Mouse (Mus musculus) megakaryocyte progenitor cell, adult 5-6 weeks (primary cell): ENCODE data around the gene Gpr162. TPM values are rescaled to one million over a fixed set of nuclear protein-coding genes. Genes with fewer than 3 reads are reported as not detected.
"Not testable (repeated sequence)": the region's sequence is repeated elsewhere in the genome, so short reads cannot be mapped to it uniquely, and the experiment has no call there.

Experiments used
- ATAC-seq: replicated peaks from 2 replicates; pipeline ENCODE4 v1.8.0; 2016; ENCODE audit warnings: mild to moderate bottlenecking, moderate TSS enrichment, inconsistent platforms; ENCODE audit not compliant: poor library complexity
- total RNA-seq, 2 experiments: library from RNA; stranded (forward) in 1 of 2; stranded (reverse) in 1 of 2; fragments of 157-497, 149-512 nt in 1 of 2; fragments of 200-1000 nt in 1 of 2; gene quantifications; 2 replicates each; pipeline versions ENCODE4 v1.2.3 to v1.2.4; 2015 to 2017

Gene Gpr162
- total RNA-seq, 2 experiments from 2014 or later = not detected

DNA sequence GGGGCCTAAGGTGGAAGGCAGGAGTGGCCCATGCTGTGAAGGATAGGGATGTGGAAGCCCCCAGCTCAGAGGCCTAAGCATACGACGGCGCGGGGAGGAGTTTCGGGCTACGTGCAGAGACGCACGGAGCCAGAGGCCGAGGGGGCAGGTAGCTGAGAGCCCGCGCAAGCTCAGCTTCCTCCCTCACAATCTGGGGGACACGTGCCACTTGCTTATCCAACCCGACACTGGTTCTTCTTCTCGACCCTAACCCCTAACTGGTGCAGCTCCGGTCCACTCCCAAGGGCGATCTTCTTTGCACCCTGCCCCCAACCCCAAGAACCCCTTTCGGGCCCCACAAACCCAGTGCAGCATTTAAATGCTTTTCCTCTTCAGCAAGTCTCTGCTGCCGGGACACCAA is 50.3 kb downstream of the Gpr162 start:
- peak; percentile 39 for ATAC-seq

DNA sequence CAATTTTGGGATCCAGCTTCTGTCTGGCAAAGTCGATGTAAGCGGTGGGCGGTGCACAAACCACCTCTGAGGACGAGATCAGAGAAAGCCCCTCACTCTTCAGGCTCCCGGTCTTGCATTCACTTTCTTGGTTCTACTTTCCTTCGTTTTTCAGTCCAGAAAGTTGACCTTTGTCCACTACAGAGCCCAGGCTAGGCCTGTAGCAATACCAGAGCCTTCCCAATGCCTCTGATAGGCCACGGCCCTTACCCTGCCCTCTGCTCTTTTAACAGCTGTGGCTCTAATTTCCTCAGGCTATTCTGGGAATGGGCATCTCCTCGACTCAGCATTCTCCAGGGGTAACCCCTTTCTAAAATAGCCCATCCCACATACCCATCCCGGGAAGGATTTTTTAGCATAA is 50.9 kb downstream of the Gpr162 start:
- ATAC-seq = no peak

DNA sequence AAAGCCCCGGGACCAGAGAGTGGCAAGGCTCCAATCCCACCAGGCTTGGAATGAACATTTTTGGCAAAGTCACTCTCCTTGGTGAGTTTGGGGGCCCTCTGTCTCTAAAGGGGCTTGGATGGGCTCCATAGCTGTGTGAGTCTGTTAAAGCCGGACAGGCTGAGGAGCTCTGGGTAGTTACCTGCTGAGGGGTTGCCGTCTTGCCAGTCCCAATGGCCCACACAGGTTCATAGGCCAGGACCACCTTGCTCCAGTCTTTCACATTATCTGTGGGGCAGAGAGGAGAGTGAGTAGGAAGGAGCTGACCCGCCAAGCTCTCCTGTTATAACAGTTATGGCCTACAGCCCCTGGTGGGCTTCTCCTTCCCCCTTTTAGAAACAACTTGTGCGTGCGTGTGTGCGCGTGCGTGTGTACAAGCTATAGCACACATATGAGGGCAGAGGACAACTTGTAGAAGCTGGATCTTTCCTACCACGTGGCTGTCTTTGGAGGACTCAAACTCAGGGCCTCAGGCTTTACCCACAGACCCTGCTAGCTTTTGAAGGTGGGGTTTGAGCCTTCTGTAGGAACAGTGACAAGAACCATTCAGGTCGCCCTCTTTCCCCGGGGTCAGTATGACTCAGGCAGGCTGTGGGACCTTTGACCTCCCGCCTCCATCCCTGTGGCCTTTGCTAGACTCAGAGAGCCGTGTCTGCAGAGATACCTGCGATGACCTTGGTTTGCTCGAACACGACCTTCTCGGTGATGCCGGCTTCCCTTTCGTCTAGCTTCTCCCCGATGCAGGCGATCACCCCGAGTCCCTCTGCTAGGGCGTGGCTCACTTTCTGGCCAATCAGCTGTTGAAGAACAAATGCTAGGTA is 51.9 kb downstream of the Gpr162 start:
- ATAC-seq = no peak

DNA sequence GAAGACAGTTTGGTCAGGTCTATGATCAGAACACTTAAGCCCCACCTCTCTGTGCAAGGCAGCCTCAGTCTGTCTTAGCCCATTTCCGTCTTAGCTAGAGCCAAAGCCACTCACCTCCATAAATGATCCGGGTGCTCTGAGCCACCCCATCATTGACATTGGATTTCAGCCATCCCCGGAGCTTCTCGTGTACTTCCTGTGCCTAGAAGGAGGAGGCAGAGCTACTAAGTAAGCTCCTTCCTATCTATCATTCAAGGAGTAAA is 52.4 kb downstream of the Gpr162 start:
- no peak for ATAC-seq

DNA sequence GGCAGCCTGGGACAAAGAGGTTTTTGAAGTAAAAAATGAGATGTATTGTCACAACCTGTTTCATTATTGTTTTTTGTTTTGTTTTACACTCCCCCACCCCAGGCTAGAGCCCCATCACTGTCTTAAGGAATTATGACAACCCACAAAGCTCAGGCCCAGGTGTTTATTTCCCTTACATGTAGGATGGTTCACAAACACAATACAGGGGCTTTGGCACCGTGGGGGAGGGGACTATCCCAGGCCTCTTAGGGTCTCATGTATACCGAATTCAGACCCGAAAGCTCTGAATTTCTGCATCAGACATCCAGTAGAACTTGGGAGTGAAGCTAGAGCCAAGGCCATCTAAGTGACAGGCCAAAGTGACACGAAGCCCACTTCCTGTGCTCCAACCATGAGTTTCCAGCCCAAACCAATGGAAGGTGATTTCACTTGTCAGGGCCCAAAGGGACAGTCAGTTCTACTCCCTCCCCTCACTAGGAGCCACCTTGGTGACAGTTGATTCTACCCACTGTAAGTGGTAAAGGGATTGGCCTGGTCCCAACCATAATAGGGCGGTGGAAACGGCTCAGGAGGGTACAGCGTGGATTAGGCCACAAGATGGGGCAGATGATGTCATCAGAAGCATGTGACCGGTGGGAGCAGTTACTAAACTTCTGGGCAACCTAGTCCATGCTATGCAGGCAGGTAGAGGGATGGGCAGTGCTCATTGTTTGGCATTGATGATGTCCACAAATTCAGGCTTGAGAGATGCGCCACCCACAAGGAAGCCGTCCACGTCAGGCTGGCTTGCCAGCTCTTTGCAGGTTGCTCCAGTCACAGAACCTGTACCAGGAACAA is 53.0 kb downstream of the Gpr162 start:
- ATAC-seq = not testable (repeated sequence)

DNA sequence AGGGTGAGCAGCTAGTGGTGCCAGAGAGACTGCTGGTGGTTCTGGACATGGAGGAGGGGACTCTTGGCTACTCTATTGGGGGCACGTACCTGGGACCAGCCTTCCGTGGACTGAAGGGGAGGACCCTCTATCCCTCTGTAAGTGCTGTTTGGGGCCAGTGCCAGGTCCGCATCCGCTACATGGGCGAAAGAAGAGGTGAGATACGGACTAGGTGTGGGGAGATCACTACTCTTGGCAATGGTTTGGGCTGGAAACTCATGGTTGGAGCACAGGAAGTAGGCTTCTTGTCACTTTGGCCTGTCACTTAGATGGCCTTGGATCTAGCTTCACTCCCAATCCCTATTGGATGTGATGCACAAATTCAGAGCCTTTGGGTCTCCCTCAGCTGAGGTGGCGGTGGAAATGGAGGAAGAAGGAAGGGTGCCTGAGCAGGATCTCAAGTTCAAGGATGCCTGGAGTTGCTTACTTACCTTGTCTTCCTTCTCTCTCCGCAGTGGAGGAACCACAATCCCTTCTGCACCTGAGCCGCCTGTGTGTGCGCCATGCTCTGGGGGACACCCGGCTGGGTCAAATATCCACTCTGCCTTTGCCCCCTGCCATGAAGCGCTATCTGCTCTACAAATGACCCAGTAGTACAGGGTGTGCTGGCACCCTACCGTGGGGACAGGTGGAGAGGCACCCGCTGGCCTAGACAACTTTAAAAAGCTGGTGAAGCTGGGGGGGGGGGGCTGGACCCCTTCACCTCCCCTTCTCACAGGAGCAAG is 53.8 kb downstream of the Gpr162 start:
- ATAC-seq = no peak

DNA sequence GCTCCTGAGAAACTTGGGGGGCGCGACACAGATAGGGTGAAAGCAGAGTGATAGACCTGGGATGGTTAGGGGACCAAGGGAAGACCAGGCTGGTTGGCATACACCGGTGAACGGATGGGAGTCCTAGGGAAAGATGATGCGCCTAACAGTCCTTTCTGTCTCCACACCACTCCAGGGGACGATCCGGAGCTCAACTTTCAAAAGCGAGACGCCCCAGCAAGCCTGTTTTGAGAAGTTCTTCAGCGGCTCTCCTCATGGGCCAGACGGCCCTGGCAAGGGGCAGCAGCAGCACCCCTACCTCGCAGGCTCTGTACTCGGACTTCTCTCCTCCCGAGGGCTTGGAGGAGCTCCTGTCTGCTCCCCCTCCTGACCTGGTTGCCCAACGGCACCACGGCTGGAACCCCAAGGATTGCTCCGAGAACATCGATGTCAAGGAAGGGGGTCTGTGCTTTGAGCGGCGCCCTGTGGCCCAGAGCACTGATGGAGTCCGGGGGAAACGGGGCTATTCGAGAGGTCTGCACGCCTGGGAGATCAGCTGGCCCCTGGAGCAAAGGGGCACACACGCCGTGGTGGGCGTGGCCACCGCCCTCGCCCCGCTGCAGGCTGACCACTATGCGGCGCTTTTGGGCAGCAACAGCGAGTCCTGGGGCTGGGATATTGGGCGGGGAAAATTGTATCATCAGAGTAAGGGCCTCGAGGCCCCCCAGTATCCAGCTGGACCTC is 54.6 kb downstream of the Gpr162 start:
- ATAC-seq = peak; percentile 36

Other genes with a start within 250 kb of the Gpr162 start
- not detected in 2 replicates for gene C1s2, start 227.9 kb downstream of the Gpr162 start, total RNA-seq (2015)
- not detected in 2 replicates for gene C1s2, start 227.9 kb downstream of the Gpr162 start, total RNA-seq (2017)
- gene Lpcat3, start 201.0 kb downstream of the Gpr162 start, total RNA-seq (2015) = 38.4 and 40.7 TPM in 2 replicates
- gene Lpcat3, start 201.0 kb downstream of the Gpr162 start, total RNA-seq (2017) = 27.8 and 28.8 TPM in 2 replicates
- 204 and 205 TPM in 2 replicates for gene Emg1, start 151.8 kb downstream of the Gpr162 start, total RNA-seq (2015)
- gene Emg1, start 151.8 kb downstream of the Gpr162 start, total RNA-seq (2017) = 304 and 317 TPM in 2 replicates
- 229 and 271 TPM in 2 replicates for gene Phb2, start 151.6 kb downstream of the Gpr162 start, total RNA-seq (2015)
- 335 and 374 TPM in 2 replicates for gene Phb2, start 151.6 kb downstream of the Gpr162 start, total RNA-seq (2017)
- gene Ptpn6, start 125.3 kb downstream of the Gpr162 start, total RNA-seq (2015) = 115 and 121 TPM in 2 replicates
- gene Ptpn6, start 125.3 kb downstream of the Gpr162 start, total RNA-seq (2017) = 398 and 466 TPM in 2 replicates
- 171 and 179 TPM in 2 replicates for gene Grcc10, start 122.6 kb downstream of the Gpr162 start, total RNA-seq (2015)
- gene Grcc10, start 122.6 kb downstream of the Gpr162 start, total RNA-seq (2017) = 99.5 and 133 TPM in 2 replicates
- not detected in 2 replicates for gene Gm45234, start 108.0 kb downstream of the Gpr162 start, total RNA-seq (2015)
- not detected in 2 replicates for gene Gm45234, start 108.0 kb downstream of the Gpr162 start, total RNA-seq (2017)
- 25.2 and 25.7 TPM in 2 replicates for gene Atn1, start 107.5 kb downstream of the Gpr162 start, total RNA-seq (2015)
- 1.2 and 2.9 TPM in 2 replicates for gene Atn1, start 107.5 kb downstream of the Gpr162 start, total RNA-seq (2017)
- not detected in 2 replicates for gene Eno2, start 94.3 kb downstream of the Gpr162 start, total RNA-seq (2015)
- gene Eno2, start 94.3 kb downstream of the Gpr162 start, total RNA-seq (2017) = not detected in 2 replicates
- gene Lrrc23, start 84.3 kb downstream of the Gpr162 start, total RNA-seq (2015) = not detected in 2 replicates
- 0.17 TPM in 1 of 2 replicates, not detected in the other for gene Lrrc23, start 84.3 kb downstream of the Gpr162 start, total RNA-seq (2017)
- gene Spsb2, start 55.3 kb downstream of the Gpr162 start, total RNA-seq (2015) = 1.6 and 2.2 TPM in 2 replicates
- 6.0 and 9.0 TPM in 2 replicates for gene Spsb2, start 55.3 kb downstream of the Gpr162 start, total RNA-seq (2017)
- 279 and 298 TPM in 2 replicates for gene Tpi1, start 49.7 kb downstream of the Gpr162 start, total RNA-seq (2015)
- 240 and 287 TPM in 2 replicates for gene Tpi1, start 49.7 kb downstream of the Gpr162 start, total RNA-seq (2017)
- 42.0 and 46.7 TPM in 2 replicates for gene Usp5, start 34.5 kb downstream of the Gpr162 start, total RNA-seq (2015)
- 86.1 and 87.7 TPM in 2 replicates for gene Usp5, start 34.5 kb downstream of the Gpr162 start, total RNA-seq (2017)
- gene Cdca3, start 34.4 kb downstream of the Gpr162 start, total RNA-seq (2015) = 130 and 145 TPM in 2 replicates
- gene Cdca3, start 34.4 kb downstream of the Gpr162 start, total RNA-seq (2017) = 149 and 159 TPM in 2 replicates
- not detected in 2 replicates for gene Gnb3, start 23.7 kb downstream of the Gpr162 start, total RNA-seq (2015)
- gene Gnb3, start 23.7 kb downstream of the Gpr162 start, total RNA-seq (2017) = not detected in 2 replicates
- 1.3 and 3.5 TPM in 2 replicates for gene P3h3, start 6.2 kb downstream of the Gpr162 start, total RNA-seq (2015)
- gene P3h3, start 6.2 kb downstream of the Gpr162 start, total RNA-seq (2017) = 1.00 and 2.5 TPM in 2 replicates
- gene Cd4, start 24.2 kb upstream of the Gpr162 start, total RNA-seq (2015) = 0.42 and 1.0 TPM in 2 replicates
- 0.08 and 1.0 TPM in 2 replicates for gene Cd4, start 24.2 kb upstream of the Gpr162 start, total RNA-seq (2017)
- 0.81 and 1.3 TPM in 2 replicates for gene Lag3, start 47.7 kb upstream of the Gpr162 start, total RNA-seq (2015)
- 0.08 and 1.0 TPM in 2 replicates for gene Lag3, start 47.7 kb upstream of the Gpr162 start, total RNA-seq (2017)
- gene Ptms, start 56.1 kb upstream of the Gpr162 start, total RNA-seq (2015) = 15.9 and 18.8 TPM in 2 replicates
- gene Ptms, start 56.1 kb upstream of the Gpr162 start, total RNA-seq (2017) = 14.0 and 26.1 TPM in 2 replicates
- gene Mlf2, start 67.4 kb upstream of the Gpr162 start, total RNA-seq (2015) = 71.3 and 82.7 TPM in 2 replicates
- gene Mlf2, start 67.4 kb upstream of the Gpr162 start, total RNA-seq (2017) = 57.0 and 58.8 TPM in 2 replicates
- gene Cops7a, start 101.6 kb upstream of the Gpr162 start, total RNA-seq (2015) = 86.3 and 90.2 TPM in 2 replicates
- gene Cops7a, start 101.6 kb upstream of the Gpr162 start, total RNA-seq (2017) = 56.1 and 61.8 TPM in 2 replicates
- 0.15 TPM in 1 of 2 replicates, not detected in the other for gene Pianp, start 132.7 kb upstream of the Gpr162 start, total RNA-seq (2015)
- gene Pianp, start 132.7 kb upstream of the Gpr162 start, total RNA-seq (2017) = not detected in 2 replicates
- 67.9 and 69.9 TPM in 2 replicates for gene Zfp384, start 145.2 kb upstream of the Gpr162 start, total RNA-seq (2015)
- gene Zfp384, start 145.2 kb upstream of the Gpr162 start, total RNA-seq (2017) = 26.2 and 29.3 TPM in 2 replicates
- 22.8 and 25.2 TPM in 2 replicates for gene Ing4, start 175.8 kb upstream of the Gpr162 start, total RNA-seq (2015)
- 44.4 and 49.8 TPM in 2 replicates for gene Ing4, start 175.8 kb upstream of the Gpr162 start, total RNA-seq (2017)
- gene Acrbp, start 185.7 kb upstream of the Gpr162 start, total RNA-seq (2015) = 8.1 and 9.5 TPM in 2 replicates
- 3.6 and 5.8 TPM in 2 replicates for gene Acrbp, start 185.7 kb upstream of the Gpr162 start, total RNA-seq (2017)
- gene Lpar5, start 203.9 kb upstream of the Gpr162 start, total RNA-seq (2015) = 6.7 and 10.6 TPM in 2 replicates
- gene Lpar5, start 203.9 kb upstream of the Gpr162 start, total RNA-seq (2017) = 3.5 and 6.7 TPM in 2 replicates
- 85.7 and 91.6 TPM in 2 replicates for gene Chd4, start 232.0 kb upstream of the Gpr162 start, total RNA-seq (2015)
- gene Chd4, start 232.0 kb upstream of the Gpr162 start, total RNA-seq (2017) = 299 and 375 TPM in 2 replicates